Mouse (Mus musculus) effector memory CD4-positive, alpha-beta T cell, adult 7 months (primary cell): ENCODE data around the gene Perm1. TPM values are rescaled to one million over a fixed set of nuclear protein-coding genes. Genes with fewer than 3 reads are reported as not detected.

Experiments used
- polyA plus RNA-seq: library from polyadenylated mRNA; unstranded; fragments of 100-300 nt; shearing (Covaris generic); gene quantifications from one replicate; pipeline ENCODE4 v1.2.1, GENCODE M21; 2017

Gene Perm1
- polyA plus RNA-seq = 0.69 TPM

GRCm38 (mm10) chr4:156215649-156216048 is at the start of gene Perm1:
TSS of gene Perm1 (plus strand) at chr4:156215868.

GRCm38 (mm10) chr4:156197131-156197828 is 18.4 kb upstream of the Perm1 start, which contains the start of gene Agrn:
TSS of gene Agrn (minus strand) at chr4:156197488.

DNA sequence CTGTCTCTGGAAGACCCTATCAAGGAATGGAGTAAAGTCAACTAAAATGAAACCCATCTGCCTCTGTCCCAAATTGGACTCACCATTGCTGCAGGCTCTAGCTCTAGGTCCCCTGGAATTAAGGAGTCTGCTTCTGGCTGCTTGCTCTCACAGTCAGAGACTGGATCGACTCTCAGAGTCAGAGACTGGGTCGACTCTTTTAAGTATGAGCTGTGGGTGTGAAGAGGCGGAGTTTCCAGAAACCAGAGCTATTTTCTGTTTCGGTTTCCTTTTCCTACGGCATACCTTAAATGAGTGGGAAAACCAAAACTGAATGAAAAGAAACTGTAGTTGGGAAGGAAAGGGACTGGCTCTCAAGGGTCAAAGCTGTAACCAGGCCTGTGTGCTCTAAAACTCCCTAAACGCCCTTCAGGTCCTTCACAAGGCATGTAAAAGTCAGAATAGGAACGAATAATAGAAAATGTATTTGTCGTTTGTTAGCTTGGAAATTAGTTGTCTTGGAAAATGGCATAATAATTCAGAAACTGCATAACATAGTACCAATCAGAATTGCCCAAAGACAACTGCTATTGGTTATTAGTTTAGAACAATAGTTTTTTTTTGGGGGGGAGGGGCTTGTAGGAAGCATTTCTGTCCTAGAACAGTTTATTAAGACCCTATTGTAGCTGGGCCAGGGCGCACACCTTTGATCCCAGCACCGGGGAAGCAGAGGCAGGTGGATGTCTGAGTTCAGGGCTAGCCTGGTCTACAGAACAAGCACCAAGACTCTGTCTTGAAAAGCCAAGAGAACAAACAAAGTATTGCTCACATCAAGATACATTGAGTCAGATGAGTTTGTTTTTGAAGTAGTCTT is 14.8 kb upstream of the Perm1 start, which contains the start of gene Isg15:
Gene Isg15, minus strand, starts transcription at position 196 of the 853 bp plus-strand sequence.

DNA sequence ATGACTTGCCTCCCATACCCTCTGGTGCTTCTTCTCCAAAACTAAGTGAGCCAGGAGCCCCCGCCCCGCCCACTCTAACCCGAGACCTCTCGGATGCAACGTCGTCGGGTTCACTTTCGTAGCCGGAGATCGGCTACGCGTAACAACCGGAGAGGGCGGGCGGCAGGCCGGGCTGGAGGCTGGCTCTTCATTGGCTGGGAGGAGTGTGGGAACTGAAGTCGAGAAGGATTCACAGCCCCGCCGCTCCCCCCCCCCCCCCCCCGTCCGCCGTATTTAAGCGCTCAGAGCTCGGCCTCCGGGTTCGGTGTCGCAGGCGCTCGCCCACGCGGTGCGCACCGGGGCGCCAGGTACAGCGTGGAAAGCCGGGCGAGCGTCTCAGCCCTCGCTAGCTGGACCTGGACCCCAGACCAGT is 12.7 kb upstream of the Perm1 start, which contains the start of gene AW011738:
Gene AW011738, plus strand, starts transcription at position 304 of the 412 bp plus-strand sequence.

DNA sequence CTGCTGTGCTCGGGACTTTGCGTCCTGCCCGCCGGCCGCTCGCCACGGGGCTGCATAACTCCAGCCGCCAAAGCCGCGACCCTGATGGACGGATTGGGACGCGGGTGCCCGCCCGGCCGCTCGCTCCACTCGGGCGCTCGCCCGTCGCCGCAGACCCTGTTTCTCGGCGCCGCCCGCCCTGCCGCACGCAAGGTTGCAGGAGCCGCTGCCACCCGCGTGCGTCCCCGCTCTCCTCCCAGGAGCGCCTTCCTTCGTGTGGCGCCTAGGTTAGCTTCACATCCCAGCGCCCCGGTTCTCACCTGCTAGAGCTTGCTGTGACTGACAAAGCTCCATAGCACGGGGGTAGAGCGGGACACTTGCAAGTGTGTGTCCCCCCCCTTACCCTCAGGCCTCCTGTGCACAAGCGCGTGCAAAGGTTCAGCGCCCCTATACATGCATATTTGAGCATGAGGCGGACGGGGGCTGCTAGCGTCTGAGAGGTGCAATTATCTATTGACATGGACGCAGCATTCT is 19.1 kb downstream of the Perm1 start, which contains the start of gene Plekhn1:
Gene Plekhn1, minus strand, starts transcription at position 157 of the 513 bp plus-strand sequence.

GRCm38 (mm10) chr4:156235808-156236533 is 20.3 kb downstream of the Perm1 start, which contains the start of gene Noc2l:
TSS of gene Noc2l (plus strand) at chr4:156236010.

GRCm38 (mm10) chr4:156255078-156255839 is 39.6 kb downstream of the Perm1 start, which contains the start of gene Samd11:
TSS of gene Samd11 (minus strand) at chr4:156255657.

Other genes starting within 250 kb of the Perm1 start
- 6.7 TPM for gene B3galt6, start 223.2 kb upstream of the Perm1 start, polyA plus RNA-seq
- 494 TPM for gene Sdf4, start 223.0 kb upstream of the Perm1 start, polyA plus RNA-seq
- 649 TPM for gene Tnfrsf4, start 202.0 kb upstream of the Perm1 start, polyA plus RNA-seq
- gene Tnfrsf18, start 189.7 kb upstream of the Perm1 start, polyA plus RNA-seq = 569 TPM
- gene Ttll10, start 156.5 kb upstream of the Perm1 start, polyA plus RNA-seq = not detected
- gene 9430015G10Rik, start 105.9 kb upstream of the Perm1 start, polyA plus RNA-seq = 24.1 TPM
- gene Rnf223, start 85.4 kb upstream of the Perm1 start, polyA plus RNA-seq = not detected
- 2.7 TPM for gene Agrn, start 18.4 kb upstream of the Perm1 start, polyA plus RNA-seq
- 118 TPM for gene Isg15, start 15.1 kb upstream of the Perm1 start, polyA plus RNA-seq
- gene AW011738, start 12.6 kb upstream of the Perm1 start, polyA plus RNA-seq = 66.7 TPM
- 23.6 TPM for gene Plekhn1, start 19.0 kb downstream of the Perm1 start, polyA plus RNA-seq
- gene Noc2l, start 20.1 kb downstream of the Perm1 start, polyA plus RNA-seq = 163 TPM
- 5.2 TPM for gene Samd11, start 39.8 kb downstream of the Perm1 start, polyA plus RNA-seq
- not detected for gene Vmn2r-ps159, start 115.2 kb downstream of the Perm1 start, polyA plus RNA-seq